Mouse (Mus musculus) telencephalon, adult 2 months (tissue): ENCODE measurements around the gene Tmem88.

Source experiments
- DNase-seq: peaks from one replicate; pipeline ENCODE4 v3.0.0-alpha.2; 2011; ENCODE audit warnings: low read depth, low spot score

The Tmem88 gene

DNA sequence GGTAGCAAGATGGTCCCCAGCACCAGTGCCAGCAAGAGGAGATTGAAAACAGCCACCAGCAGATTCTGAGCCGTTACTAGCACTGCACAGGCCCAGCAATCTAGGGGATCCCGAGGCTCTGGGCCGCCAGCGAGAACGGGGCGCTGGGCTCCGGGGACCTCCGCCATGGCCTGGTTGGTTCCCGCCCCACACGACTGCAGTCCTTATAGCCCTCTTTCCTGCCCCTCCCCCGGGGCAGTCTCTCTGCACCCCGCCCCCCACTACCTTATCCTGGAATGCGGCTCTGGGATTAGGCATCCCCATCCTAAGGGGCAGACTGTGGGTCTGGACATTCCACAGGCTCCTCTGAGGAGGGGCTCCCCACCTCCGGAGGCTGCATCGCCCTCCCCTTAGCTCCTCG lies at the start of gene Tmem88:
Gene Tmem88, minus strand, starts transcription at position 176 of the 400 bp plus-strand sequence.
- DNase-seq: no peak

DNA sequence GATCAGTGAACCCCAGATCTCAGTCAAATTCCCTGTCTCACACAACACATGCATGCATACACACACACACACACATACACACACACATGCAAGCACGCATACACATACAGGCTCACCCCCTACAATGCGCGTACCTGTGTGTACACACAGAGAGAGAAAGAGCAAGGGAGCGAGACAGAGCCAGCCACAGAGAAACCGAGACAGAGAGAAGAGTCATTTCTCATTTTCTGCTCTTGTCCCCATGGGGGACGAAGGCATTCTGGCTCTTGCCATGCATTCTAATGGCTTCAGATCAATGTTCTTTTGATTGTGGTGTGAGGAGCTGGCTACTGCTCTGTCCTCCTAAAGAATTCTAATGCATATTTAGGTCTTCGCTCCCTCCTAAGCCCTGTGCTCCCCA lies 49.3 kb upstream of the Tmem88 start:
- no peak for DNase-seq

DNA sequence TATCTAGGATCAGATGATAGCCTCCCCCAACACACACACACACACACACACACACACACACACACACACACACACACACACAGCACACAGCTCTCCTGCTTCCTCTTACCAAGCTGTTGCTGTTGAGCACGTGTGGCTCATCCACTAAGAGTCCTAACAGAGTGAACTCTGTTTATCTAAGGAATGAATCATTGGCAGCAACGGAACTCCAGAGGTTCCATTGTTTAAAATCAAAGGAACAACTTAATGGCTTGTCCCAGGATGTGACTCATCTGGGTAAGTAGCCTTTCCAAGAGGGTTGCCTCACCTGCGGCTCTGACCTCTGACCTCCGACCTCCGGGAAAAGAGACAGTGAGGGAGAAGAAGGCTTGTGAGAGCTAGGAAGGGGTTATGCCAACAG lies 45.3 kb upstream of the Tmem88 start:
- DNase-seq: no peak

DNA sequence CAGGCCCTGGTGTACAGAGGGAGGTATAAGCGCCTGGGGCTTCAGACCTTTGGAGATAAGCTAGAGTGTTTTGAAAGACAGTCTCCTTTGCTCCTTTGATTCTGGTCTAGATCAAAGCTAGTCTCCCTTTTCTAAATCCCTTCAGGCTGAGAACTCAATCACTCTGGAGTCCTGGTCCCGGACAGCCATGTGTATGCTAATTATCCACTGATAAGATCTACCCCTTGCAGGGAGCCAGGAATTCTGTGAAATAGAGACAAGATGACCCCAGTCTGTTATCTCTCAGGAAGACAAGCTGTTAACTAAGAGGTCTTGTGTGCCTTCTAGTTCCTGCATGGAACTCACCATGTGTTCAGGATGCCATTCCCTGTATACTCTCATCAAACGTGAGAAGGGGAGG lies 39.3 kb upstream of the Tmem88 start:
- no peak for DNase-seq

DNA sequence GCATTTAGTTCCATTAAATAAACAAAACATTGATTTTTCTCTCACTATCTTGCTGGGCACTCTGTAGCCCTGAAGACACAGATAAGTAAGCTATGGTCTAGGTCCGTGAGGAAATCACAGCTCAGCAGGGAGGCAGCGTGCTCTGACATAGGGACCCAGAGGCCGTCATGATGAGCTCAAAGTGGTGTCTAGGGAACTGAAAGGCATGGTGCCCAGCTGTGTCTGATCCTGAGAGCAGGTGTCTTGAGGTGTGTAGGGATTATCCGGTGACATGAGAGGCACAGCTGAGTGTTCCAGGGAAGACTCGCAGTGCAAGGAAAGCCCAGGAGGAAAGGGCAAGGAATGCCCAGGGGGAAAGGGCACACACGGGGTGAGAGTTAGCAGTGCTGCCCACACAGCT lies 35.2 kb upstream of the Tmem88 start:
- DNase-seq: no peak

DNA sequence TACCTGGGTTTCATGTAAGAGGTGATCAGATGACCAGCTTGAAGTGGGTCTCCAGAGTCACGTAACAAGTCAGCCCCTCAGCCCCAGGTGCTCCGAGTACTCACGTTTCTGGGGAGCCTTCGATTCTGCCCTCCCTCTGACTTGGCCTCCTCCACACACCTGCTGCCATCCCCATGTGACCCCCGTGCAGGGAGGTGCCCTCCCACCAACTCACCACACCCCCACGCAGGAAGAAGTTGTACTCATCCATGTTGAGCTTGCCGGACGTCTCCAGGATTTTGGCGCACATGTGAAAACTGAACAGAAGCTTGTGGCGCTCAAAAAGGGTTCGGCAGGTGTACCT lies 34.6 kb upstream of the Tmem88 start:
- no peak for DNase-seq

DNA sequence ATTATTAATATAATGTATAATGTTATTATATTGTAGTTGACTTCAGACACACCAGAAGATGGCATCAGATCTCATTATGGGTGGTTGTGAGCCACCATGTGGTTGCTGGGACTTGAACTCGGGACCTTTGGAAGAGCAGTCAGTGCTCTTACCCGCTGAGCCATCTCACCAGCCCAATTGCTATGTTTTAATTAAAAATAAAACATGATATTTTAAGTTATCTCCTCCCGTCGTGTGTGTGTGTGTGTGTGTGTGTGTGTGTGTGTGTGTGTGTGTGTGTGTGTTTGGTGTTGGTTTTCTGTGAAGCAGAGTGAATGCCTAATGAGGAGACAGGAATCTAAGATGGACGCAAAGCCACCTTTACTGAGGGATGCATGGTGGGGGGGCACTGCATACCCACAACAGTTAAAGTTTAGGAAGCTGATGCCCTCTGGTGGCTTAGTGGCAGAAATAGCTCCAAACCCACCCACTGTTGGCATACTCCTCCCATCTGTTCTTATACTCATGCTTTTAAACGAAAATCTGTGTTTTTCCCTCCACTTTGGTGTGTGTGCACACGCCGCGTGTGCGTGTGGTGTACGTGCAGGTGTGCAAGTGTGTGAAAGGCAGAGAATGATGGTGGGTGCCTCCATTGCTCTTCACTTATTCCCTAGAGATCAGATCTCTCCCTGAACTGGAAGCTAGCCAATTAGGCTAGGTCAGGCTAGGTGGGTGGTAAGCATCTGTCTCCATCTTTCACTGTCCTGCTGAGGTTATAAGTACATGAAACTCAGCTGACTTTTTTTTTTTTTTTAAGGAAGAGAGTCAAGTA lies 34.0 kb upstream of the Tmem88 start:
- no peak for DNase-seq

GRCm38 (mm10) chr11:69430631-69431030 lies 32.6 kb upstream of the Tmem88 start:
- DNase-seq: no peak

DNA sequence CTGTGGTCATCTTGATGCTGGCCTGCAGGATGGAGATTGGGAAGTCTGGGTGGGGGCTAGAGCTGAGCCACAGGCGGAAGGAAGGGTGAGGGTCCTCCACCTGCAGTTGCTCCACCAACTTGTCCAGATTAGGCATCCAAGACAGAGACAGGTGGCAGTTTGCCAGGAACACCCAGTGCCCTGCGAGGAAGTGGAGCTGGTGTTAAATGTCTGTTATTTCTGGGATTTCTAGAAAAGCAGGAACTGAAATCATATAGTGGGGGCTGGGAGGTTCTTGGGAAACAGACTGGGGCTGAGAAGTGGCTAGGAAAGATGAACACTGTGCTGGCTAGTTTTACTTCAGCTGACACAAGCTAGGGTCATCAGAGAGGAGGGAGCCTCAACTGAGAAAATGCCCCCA lies 31.3 kb upstream of the Tmem88 start:
- DNase-seq: no peak

DNA sequence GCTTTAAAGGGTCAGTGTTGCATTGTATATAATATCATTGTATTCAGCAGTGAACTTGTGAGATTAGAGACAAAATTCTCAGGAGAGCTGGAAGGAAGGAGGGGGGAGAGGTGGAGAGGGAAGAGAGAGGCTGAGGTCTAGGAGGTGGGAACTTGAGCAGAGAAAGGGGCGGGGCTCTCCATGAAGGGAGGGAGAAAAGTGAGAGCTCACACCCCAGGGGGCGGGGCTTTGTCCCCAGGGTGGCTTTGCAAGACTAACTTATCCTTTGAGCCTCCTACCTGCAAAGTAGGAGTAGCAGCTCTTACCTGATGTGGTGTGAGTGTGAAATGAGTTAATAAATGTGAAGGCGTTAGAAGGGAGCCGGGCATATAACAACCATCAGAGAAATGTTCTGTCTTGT lies 30.7 kb upstream of the Tmem88 start:
- DNase-seq: no peak

- DNase-seq: no peak
These were observed 28.2 kb upstream of the Tmem88 start for GRCm38 (mm10) chr11:69426246-69426645.

DNA sequence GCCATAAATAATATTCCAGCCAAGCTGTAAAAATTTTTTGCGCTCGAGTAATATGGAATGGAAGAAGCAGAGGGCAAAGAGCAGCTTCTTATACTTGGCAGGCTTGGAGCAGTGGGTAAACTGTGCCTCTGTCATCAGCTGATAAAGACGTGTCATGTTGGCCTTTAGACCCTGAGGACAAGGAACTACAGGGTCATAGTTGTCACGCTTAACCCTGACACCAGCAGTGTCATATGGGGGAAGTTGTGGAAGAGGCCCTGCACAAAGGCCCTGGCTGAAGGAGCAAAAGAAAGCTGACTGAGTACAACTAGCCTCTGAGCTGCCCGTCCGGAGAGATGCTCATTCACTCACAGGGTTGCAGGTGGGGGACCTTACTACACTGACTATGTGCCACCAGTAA lies 25.9 kb upstream of the Tmem88 start:
- DNase-seq: no peak

GRCm38 (mm10) chr11:69422842-69423241 lies 24.8 kb upstream of the Tmem88 start:
- DNase-seq: no peak

GRCm38 (mm10) chr11:69421131-69421977 lies 23.3 kb upstream of the Tmem88 start:
- DNase-seq: no peak

- DNase-seq: no peak
These were observed 22.5 kb upstream of the Tmem88 start for GRCm38 (mm10) chr11:69420554-69421000.

GRCm38 (mm10) chr11:69419813-69420553 lies 21.9 kb upstream of the Tmem88 start:
- no peak for DNase-seq

- DNase-seq: no peak
These were observed 21.4 kb upstream of the Tmem88 start for GRCm38 (mm10) chr11:69419443-69419812.

GRCm38 (mm10) chr11:69418481-69419442 lies 20.7 kb upstream of the Tmem88 start:
- DNase-seq: peak; percentile 97

DNA sequence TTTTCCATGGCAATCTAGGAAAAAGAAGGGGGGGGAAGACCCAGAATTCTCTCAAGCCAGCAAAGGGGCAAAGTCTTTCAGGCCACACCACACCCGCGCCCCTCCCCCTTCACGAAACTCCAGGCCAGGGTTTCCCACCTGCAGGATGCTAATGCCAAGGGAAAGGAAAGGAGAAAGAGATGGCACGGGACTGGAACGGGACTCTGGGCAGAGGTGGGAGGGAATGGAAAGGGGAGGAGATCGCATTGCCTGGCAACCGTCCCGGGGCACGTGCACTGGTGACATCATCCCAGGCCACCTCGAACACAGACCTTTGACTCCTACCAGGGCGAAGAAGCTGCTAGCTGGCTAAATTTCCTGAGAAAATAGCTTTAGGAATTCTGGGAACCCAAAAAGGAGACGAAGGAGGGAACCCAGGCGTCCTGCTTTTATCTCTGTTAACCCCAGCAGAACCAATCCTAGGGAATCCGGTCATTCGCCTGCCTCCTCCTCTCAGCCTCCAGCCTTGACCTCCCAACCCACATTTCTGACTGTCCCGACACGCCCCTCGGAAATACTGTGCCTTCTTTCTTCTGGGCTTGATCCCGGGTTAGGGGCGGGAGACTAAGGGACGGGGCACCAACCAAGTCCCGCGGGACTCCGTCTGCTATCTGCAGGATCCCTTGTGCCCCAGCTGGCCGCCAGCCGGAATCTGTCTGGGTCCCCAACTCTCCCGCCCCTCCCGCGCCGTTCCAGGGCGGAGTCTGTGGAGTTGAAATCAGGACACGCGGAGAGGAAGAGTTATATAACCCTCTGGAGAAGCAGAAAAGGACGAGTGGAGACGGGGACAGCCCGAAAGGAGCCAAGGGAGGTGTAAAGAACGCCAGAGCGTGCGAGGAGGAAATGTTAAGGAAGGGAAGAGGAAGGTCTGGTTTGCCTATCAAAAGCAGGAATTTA lies 19.7 kb upstream of the Tmem88 start:
- DNase-seq: no peak

- no peak for DNase-seq
These were observed 19.0 kb upstream of the Tmem88 start for GRCm38 (mm10) chr11:69416921-69417448.
